In genomic region chr11:100770646-100771408, GRCm38 (mm10) we compare ENCODE assay signal across 8 mouse cellular contexts. TPM values are rescaled to one million over a fixed set of nuclear protein-coding genes. Genes with fewer than 3 reads are reported as not detected.
A peak's percentile ranks its signal among the peaks of the same experiment; 100 is the strongest.
DNase-seq lines count a peak whose midpoint lies in the region; ATAC-seq and TF ChIP-seq lines count a peak whose summit lies in the region.

TSS of gene Ghdc (minus strand) at chr11:100770957.

- TF ChIP-seq POLR2A in ES-Bruce4 (IDR thresholded peaks at IDR 0.05; ENCODE audit: insufficient read depth, low read length), result no peak

- no peak for TF ChIP-seq CTCF in ES-Bruce4 (IDR thresholded peaks at IDR 0.05; ENCODE audit: low read depth, low read length)

- peak within 1 kb of the TSS; percentile 50 for H3K4me2 ChIP-seq in forebrain, embryonic 12.5 days
- H3K4me2 ChIP-seq in lung, embryonic 16.5 days (ENCODE audit: low read depth, low read length), result peak within 1 kb of the TSS; percentile 75

- intact Hi-C loops in heart, postnatal 10 days (cut with DNase I), result no loop called here

- H3K4me3 ChIP-seq in ES-Bruce4 (ENCODE audit: low read depth, low read length), result peak within 1 kb of the TSS; percentile 84
- H3K4me3 ChIP-seq in forebrain, embryonic 12.5 days (replicated peaks), result peak within 1 kb of the TSS; percentile 41
- peak within 1 kb of the TSS; percentile 70 for H3K4me3 ChIP-seq in lung, embryonic 16.5 days (ENCODE audit: low read length)

- no peaks in the 10 kb centered on the region for H3K27me3 ChIP-seq in ES-Bruce4 (ENCODE audit: control insufficient read depth, insufficient read depth, low read length, poor library complexity, severe bottlenecking)
- H3K27me3 ChIP-seq in forebrain, embryonic 12.5 days, result no peaks in the 10 kb centered on the region
- no peaks in the 10 kb centered on the region for H3K27me3 ChIP-seq in lung, embryonic 16.5 days (ENCODE audit: control insufficient read depth, insufficient read depth, low read depth, low read length)

- peak within 1 kb of the TSS; percentile 31 for H3K27ac ChIP-seq in ES-Bruce4 (ENCODE audit: insufficient read depth, low read length)
- no peak within 1 kb of the TSS for H3K27ac ChIP-seq in forebrain, embryonic 12.5 days
- H3K27ac ChIP-seq in lung, embryonic 16.5 days (ENCODE audit: low read length), result 0 out of 2 replicates have a peak within 1 kb of the TSS, but pooled peaks have one; percentile 63

- 27% methylated on average over 17 of the region's 17 CpGs for WGBS in forebrain, embryonic 12.5 days
- WGBS in large intestine, adult 2 months, result 8% methylated on average over 17 of the region's 17 CpGs
- WGBS in lung, embryonic 16.5 days, result 12% methylated on average over 17 of the region's 17 CpGs

- DNase-seq in c-Kit-positive CD71-positive TER-119-negative erythroid progenitor cells, embryonic 14.5 days (ENCODE audit: low read depth), result peak; percentile 63
- DNase-seq in heart, postnatal 10 days, result peak; percentile 88 to 91
- DNase-seq in large intestine, adult 2 months (ENCODE audit: low read depth, low spot score), result peak; percentile 85
- DNase-seq in ovary, postnatal 10 days (ENCODE audit: low spot score), result peak; percentile 52
- DNase-seq in thymus, postnatal 0 days (ENCODE audit: low spot score), result peak; percentile 81

- 0 out of 2 replicates have a peak, but pooled peaks have one; percentile 39 for TF ChIP-seq EP300 in ES-Bruce4 (IDR thresholded peaks at IDR 0.05; ENCODE audit: insufficient read depth, low read depth, low read length)

- H3K4me1 ChIP-seq in ES-Bruce4 (ENCODE audit: control insufficient read depth, insufficient read depth, low read length), result no peaks in the 10 kb centered on the region
- peaks cover 6% of the 10 kb centered on the region; the same call in 1 of the 2 replicates for H3K4me1 ChIP-seq in forebrain, embryonic 12.5 days
- H3K4me1 ChIP-seq in lung, embryonic 16.5 days (replicated peaks; ENCODE audit: control insufficient read depth, insufficient read depth, low read length), result peaks cover 6% of the 10 kb centered on the region

- H3K36me3 ChIP-seq in ES-Bruce4 (ENCODE audit: control insufficient read depth, insufficient read depth, low read length, poor library complexity, severe bottlenecking), result no peaks in the 10 kb centered on the region
- H3K36me3 ChIP-seq in forebrain, embryonic 12.5 days (replicated peaks), result no peaks in the 10 kb centered on the region
- H3K36me3 ChIP-seq in lung, embryonic 16.5 days (ENCODE audit: control insufficient read depth, insufficient read depth, low read length), result no peaks in the 10 kb centered on the region

- H3K9me3 ChIP-seq in ES-Bruce4 (replicated peaks; ENCODE audit: control insufficient read depth, insufficient read depth, low read length, poor library complexity, severe bottlenecking), result no peaks in the 10 kb centered on the region
- no peaks in the 10 kb centered on the region for H3K9me3 ChIP-seq in forebrain, embryonic 12.5 days
- H3K9me3 ChIP-seq in lung, embryonic 16.5 days (ENCODE audit: control insufficient read depth, low read length), result no peaks in the 10 kb centered on the region

- peak within 1 kb of the TSS; percentile 21 for H3K9ac ChIP-seq in ES-Bruce4 (ENCODE audit: low read depth, poor library complexity, severe bottlenecking)
- peak within 1 kb of the TSS; percentile 47; the same call in 1 of the 2 replicates for H3K9ac ChIP-seq in forebrain, embryonic 12.5 days
- peak within 1 kb of the TSS; percentile 83 for H3K9ac ChIP-seq in lung, embryonic 16.5 days (ENCODE audit: low read length)

- ATAC-seq in forebrain, embryonic 12.5 days (ENCODE audit: low FRiP score), result no peak
- peak; percentile 84 for ATAC-seq in lung, embryonic 16.5 days (ENCODE audit: low read depth)

RNA-seq across cellular contexts. Expression of gene Ghdc, which starts in this region (rescaled TPM):
- 5.4 and 5.8 TPM in 2 replicates for polyA plus RNA-seq in ES-Bruce4 (2011; ENCODE audit: insufficient read depth, insufficient read length, low read depth, missing spikeins)
- 3.1 and 3.3 TPM in 2 replicates for polyA plus RNA-seq in forebrain, embryonic 12.5 days (2016; fragmentation: Nextera tagmentation; extraction: Ambion mirVana)
- 10 to 100 TPM; 10.4 to 12.6 TPM for total RNA-seq in heart, postnatal 10 days (2021)
- 8.5 and 9.8 TPM in 2 replicates for polyA plus RNA-seq in large intestine, adult 2 months (2012; rRNA removed)
- 6.2 and 6.8 TPM in 2 replicates for polyA plus RNA-seq in lung, embryonic 16.5 days (2015; fragmentation: Nextera tagmentation; extraction: Ambion mirVana)
- 2.4 and 2.7 TPM in 2 replicates for polyA plus RNA-seq in thymus, postnatal 0 days (2015; fragmentation: Nextera tagmentation; extraction: Ambion mirVana)

Comparison
In these comparisons a context has a peak if more than half of its experiments do, and no peak if none do; other contexts are left out.
1. H3K9ac ChIP-seq: peak in every context shown above with its lines; median percentile 83 in lung, embryonic 16.5 days; 47 in forebrain, embryonic 12.5 days; 21 in ES-Bruce4.